Mouse (Mus musculus): ENCODE results near the gene Smc2. TPM values are rescaled to one million over a fixed set of nuclear protein-coding genes. Genes with fewer than 3 reads are reported as not detected.
"Not testable (repeated sequence)": the region's sequence is repeated elsewhere in the genome, so short reads cannot be mapped to it uniquely, and the experiment has no call there.

The Smc2 gene
- polyA plus RNA-seq (2015; fragmentation: Nextera tagmentation; extraction: Ambion mirVana) = 98.9 and 106 TPM in 2 replicates

DNA sequence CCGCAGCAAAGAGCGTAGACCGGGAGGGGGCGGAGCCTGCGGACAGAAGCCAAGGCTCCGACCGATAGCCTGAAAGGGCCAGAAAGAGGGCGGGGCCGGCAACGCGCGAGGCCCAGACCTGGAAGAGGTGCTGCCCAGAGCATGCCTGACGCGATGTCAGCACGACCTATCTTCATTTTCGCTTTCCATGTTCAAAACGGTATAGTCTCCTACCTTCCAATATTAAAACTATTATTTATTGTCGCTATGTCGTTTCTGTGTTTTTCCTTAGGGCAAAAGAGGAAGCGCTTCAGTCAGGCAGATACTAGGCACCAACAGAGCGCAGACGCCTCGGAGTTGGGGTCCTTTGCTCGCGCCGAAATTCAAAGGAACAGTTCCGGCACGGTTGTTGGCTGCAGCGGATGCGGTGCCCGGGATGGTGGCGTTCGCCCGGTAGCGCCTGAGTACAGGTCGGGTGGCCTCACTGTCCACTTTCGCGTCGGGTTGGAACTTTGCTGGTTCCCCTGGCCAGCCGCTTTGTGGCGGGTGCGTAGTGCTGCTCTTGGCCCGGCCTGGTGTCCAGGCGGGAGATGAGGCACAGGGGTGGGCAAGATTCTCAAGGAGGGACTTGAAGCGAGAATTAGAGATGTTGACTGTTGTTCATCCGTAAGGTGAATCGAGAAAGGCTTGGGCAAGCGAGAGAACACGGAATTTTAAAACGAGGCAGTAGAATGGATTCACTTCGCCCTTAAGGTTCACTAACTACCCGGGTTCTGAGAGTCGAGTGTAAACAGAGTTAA is at the start of gene Smc2:
Gene Smc2, plus strand, starts transcription at position 358 of the 779 bp plus-strand sequence.
- Histone ChIP-seq H3K4me3 (ENCODE audit: low read length) (peak within 1 kb of the TSS; percentile 91), H3K9ac (ENCODE audit: low read length) (peak within 1 kb of the TSS; percentile 84), H3K36me3 (ENCODE audit: control insufficient read depth, insufficient read depth) (peaks cover 16% of the 10 kb centered on the region), H3K4me1 (ENCODE audit: control insufficient read depth, insufficient read depth, low read length) (peaks cover 5% of the 10 kb centered on the region), H3K4me2 (ENCODE audit: low read depth, low read length) (peak within 1 kb of the TSS; percentile 63), H3K27me3 (ENCODE audit: control insufficient read depth, insufficient read depth, low read length) (no peaks in the 10 kb centered on the region), H3K9me3 (replicated peaks; ENCODE audit: control insufficient read depth, low read length) (no peaks in the 10 kb centered on the region), H3K27ac (ENCODE audit: low read length) (peak within 1 kb of the TSS; percentile 84)
- ATAC-seq (replicated peaks; ENCODE audit: extremely low read depth, insufficient read depth, low FRiP score) = peak; percentile 99
- under 1% methylated on average over 53 of the region's 53 CpGs for WGBS

DNA sequence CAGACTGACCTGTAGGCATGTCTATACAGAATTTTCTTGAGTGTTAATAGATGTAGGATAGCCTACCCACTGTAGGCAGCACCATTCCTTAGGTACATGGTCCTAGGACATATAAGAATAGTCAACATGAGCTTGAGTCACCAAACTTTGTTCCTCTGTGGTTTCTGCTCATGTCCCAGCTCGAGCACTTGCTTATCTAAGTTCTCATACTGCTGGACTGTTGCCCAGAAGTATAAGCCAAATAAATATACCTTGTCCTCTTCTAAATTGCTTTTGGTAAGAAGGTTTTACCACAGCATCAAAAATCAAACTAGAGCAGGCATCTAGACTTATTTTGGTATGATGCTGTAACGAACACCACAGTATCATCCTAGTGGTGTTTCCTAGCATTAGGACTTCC is 27.5 kb upstream of the Smc2 start:
- 52% methylated on average over 2 of the region's 2 CpGs for WGBS
- no peak overlapping the region for H3K9ac ChIP-seq (ENCODE audit: low read length)
- no peak overlapping the region for H3K4me3 ChIP-seq (ENCODE audit: low read length)
- H3K4me2 ChIP-seq (ENCODE audit: low read depth, low read length) = no peak overlapping the region
- no peaks in the 10 kb centered on the region for H3K4me1 ChIP-seq (ENCODE audit: control insufficient read depth, insufficient read depth, low read length)
- H3K9me3 ChIP-seq (replicated peaks; ENCODE audit: control insufficient read depth, low read length) = no peaks in the 10 kb centered on the region
- no peak overlapping the region for H3K27ac ChIP-seq (ENCODE audit: low read length)
- H3K27me3 ChIP-seq (ENCODE audit: control insufficient read depth, insufficient read depth, low read length) = no peaks in the 10 kb centered on the region
- H3K36me3 ChIP-seq (ENCODE audit: control insufficient read depth, insufficient read depth) = no peaks in the 10 kb centered on the region
- ATAC-seq (replicated peaks; ENCODE audit: extremely low read depth, insufficient read depth, low FRiP score) = no peak

DNA sequence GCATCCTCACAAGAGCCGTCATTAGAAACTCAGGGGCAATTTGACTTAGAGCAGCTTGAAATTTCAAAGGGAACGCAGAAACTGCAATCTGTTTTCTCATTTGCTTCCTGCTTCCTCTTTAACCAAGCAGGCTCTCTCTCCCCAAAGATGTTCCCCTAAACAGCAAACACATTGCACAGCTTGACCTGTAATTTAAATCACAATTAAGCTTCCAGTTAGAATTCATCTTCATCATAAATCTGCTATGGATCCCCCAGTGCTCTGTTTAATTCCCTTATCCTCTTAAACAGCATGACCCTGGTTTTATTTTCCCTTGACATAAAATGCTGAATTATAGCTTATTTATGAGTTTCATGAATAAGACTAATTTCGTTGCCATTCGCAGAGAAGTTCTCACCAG is 15.4 kb upstream of the Smc2 start:
- Histone ChIP-seq H3K4me2 (ENCODE audit: low read depth, low read length) (no peak overlapping the region), H3K9me3 (replicated peaks; ENCODE audit: control insufficient read depth, low read length) (no peaks in the 10 kb centered on the region), H3K27ac (ENCODE audit: low read length) (no peak overlapping the region), H3K4me1 (ENCODE audit: control insufficient read depth, insufficient read depth, low read length) (no peaks in the 10 kb centered on the region), H3K36me3 (ENCODE audit: control insufficient read depth, insufficient read depth) (no peaks in the 10 kb centered on the region), H3K27me3 (ENCODE audit: control insufficient read depth, insufficient read depth, low read length) (no peaks in the 10 kb centered on the region), H3K4me3 (ENCODE audit: low read length) (no peak overlapping the region), H3K9ac (ENCODE audit: low read length) (no peak overlapping the region)
- 65% methylated on average over 4 of the region's 4 CpGs for WGBS
- no peak for ATAC-seq (replicated peaks; ENCODE audit: extremely low read depth, insufficient read depth, low FRiP score)

DNA sequence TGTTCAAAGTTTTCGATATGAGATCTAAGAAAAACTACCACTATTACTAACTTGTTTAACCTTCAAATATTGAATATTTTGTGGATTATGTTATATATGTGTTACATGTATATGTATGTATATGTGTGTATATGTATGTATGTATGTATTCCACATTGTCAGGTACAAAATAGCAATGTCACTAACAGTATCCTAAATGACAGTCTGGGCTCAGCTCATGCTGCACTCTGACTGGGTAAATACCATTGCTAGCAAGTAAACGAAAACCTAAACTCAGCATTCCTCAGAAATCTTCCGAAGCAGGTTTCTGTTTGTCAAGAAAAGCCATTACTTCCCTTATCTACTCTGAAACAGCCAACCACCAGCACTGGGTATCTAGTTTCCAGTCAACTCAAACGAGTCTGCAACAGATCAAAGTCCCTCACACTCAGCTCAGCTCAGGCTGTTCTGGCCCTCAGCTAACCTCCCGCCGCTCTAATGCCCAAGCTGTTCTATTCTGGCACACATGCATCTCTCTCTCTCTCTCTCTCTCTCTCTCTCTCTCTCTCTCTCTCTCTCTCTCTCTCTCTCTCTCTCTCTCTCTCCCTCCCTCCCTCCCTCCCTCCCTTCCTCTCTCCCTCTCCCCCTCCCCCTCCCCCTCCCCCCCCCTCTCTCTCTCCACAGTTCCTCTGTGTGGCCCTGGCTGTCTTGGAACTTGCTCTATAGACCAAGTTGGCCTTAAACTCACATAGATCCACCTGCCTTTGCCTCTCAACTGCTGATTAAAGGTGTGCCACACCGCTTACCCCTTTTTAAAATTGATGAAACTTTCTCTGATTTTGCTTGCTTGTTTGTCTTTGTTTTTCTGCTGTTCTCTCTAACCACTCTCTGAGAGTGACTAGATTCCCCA is 9.5 kb upstream of the Smc2 start:
- Histone ChIP-seq H3K4me1 (ENCODE audit: control insufficient read depth, insufficient read depth, low read length) (no peaks in the 10 kb centered on the region), H3K4me2 (ENCODE audit: low read depth, low read length) (peak overlapping the region; percentile 31), H3K9me3 (replicated peaks; ENCODE audit: control insufficient read depth, low read length) (no peaks in the 10 kb centered on the region), H3K4me3 (ENCODE audit: low read length) (no peak overlapping the region), H3K27ac (ENCODE audit: low read length) (no peak overlapping the region), H3K27me3 (ENCODE audit: control insufficient read depth, insufficient read depth, low read length) (no peaks in the 10 kb centered on the region), H3K9ac (ENCODE audit: low read length) (no peak overlapping the region; the same call in 1 of the 2 replicates), H3K36me3 (ENCODE audit: control insufficient read depth, insufficient read depth) (no peaks in the 10 kb centered on the region)
- peak; percentile 58; the same call in 1 of the 2 replicates for ATAC-seq (replicated peaks; ENCODE audit: extremely low read depth, insufficient read depth, low FRiP score)
- WGBS = 22% methylated on average over 7 of the region's 7 CpGs

DNA sequence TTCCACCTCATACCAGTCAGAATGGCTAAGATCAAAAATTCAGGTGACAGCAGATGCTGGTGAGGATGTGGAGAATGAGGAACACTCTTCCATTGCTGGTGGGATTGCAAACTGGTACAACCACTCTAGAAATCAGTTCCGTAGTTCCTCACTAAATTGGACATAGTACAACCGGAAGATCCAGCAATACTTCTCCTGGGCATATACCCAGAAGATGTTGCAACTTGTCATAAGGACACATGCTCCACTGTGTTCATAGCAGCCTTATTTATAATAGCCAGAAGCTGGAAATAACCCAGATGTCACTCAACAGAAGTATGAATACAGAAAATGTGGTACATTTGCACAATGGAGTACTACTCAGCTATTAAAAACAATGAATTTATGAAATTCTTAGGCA is 3.5 kb upstream of the Smc2 start:
- not testable (repeated sequence) for H3K4me1 ChIP-seq (ENCODE audit: control insufficient read depth, insufficient read depth, low read length); H3K9ac ChIP-seq (ENCODE audit: low read length); H3K4me3 ChIP-seq (ENCODE audit: low read length); H3K27ac ChIP-seq (ENCODE audit: low read length); ATAC-seq (replicated peaks; ENCODE audit: extremely low read depth, insufficient read depth, low FRiP score); H3K27me3 ChIP-seq (ENCODE audit: control insufficient read depth, insufficient read depth, low read length); H3K36me3 ChIP-seq (ENCODE audit: control insufficient read depth, insufficient read depth); H3K9me3 ChIP-seq (replicated peaks; ENCODE audit: control insufficient read depth, low read length); H3K4me2 ChIP-seq (ENCODE audit: low read depth, low read length)
- WGBS = 93% methylated on average over 2 of the region's 2 CpGs

DNA sequence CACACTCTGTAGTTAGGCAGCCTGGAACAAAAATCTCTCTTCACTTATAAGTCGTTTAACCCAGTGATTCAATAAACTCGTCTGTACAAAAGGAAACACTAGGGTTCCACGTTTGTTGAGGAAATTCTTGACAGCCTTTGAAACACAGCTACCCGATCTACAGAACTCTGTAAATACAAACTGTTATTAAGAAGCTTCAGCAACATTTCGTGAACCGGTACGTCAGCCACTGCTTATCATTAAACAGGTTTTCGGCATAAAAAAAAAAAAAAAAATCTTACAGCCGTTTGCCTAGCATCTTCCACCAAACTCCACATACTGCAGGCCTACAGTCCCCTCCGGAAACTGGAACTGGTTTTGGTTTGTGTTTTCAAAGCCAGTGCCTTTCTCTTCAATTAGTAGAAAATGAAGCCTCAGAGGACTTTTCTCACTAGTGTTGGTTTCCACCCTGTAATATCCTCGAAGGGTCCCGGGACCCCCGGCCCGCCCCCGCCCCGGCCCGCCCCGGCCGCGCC is 615 bp upstream of the Smc2 start:
- Histone ChIP-seq H3K27ac (ENCODE audit: low read length) (peak overlapping the region; percentile 84), H3K4me2 (ENCODE audit: low read depth, low read length) (peak overlapping the region; percentile 63), H3K9ac (ENCODE audit: low read length) (peak overlapping the region; percentile 84), H3K9me3 (replicated peaks; ENCODE audit: control insufficient read depth, low read length) (no peaks in the 10 kb centered on the region), H3K4me3 (ENCODE audit: low read length) (peak overlapping the region; percentile 91), H3K4me1 (ENCODE audit: control insufficient read depth, insufficient read depth, low read length) (peaks cover 5% of the 10 kb centered on the region), H3K36me3 (ENCODE audit: control insufficient read depth, insufficient read depth) (peaks cover 13% of the 10 kb centered on the region), H3K27me3 (ENCODE audit: control insufficient read depth, insufficient read depth, low read length) (no peaks in the 10 kb centered on the region)
- WGBS = under 1% methylated on average over 20 of the region's 20 CpGs
- ATAC-seq (replicated peaks; ENCODE audit: extremely low read depth, insufficient read depth, low FRiP score) = peak; percentile 47

DNA sequence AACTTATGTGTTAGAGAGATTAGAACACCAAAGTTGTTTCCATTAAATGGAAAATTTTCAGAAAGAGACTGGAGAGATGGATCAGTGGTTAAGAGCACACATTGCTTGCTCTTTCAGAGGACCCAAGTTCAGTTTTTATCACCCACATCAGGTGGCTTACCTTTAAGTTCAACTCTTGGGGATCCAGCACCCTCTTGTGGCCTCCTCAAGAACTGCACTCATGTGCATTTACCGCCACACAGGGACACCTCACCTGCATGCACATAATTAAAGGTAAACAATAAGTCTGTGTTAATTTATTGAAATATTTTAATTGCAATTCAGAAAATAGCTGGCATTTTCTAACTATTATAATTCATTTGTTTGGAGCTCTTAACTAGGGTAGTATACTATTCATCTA is 20.7 kb downstream of the Smc2 start:
- Histone ChIP-seq H3K9me3 (replicated peaks; ENCODE audit: control insufficient read depth, low read length) (no peaks in the 10 kb centered on the region), H3K27me3 (ENCODE audit: control insufficient read depth, insufficient read depth, low read length) (no peaks in the 10 kb centered on the region), H3K36me3 (ENCODE audit: control insufficient read depth, insufficient read depth) (peaks cover 35% of the 10 kb centered on the region), H3K27ac (ENCODE audit: low read length) (no peak overlapping the region), H3K4me1 (ENCODE audit: control insufficient read depth, insufficient read depth, low read length) (no peaks in the 10 kb centered on the region), H3K9ac (ENCODE audit: low read length) (no peak overlapping the region), H3K4me2 (ENCODE audit: low read depth, low read length) (no peak overlapping the region), H3K4me3 (ENCODE audit: low read length) (no peak overlapping the region)
- WGBS = 97% methylated on average over 1 of the region's 1 CpGs
- ATAC-seq (replicated peaks; ENCODE audit: extremely low read depth, insufficient read depth, low FRiP score) = no peak

DNA sequence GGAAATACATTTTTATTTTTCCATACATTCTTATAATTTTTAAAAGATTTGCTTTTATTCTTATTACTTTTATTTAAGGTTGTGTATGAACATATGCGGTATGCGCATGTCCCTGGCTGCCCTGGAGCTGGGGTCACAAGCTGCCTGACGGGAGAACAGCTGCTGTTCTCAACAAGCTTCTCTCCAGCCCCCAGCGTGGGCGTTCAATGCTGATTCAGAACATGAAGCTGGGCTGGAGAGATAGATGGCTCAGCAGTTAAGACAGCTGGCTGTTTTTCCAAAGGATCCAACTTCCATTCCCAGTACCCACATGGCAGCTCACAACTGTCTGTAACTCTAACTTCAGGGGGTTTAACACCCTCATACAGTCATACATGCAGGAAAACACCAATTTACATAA is 22.3 kb downstream of the Smc2 start:
- no peak for ATAC-seq (replicated peaks; ENCODE audit: extremely low read depth, insufficient read depth, low FRiP score)
- 85% methylated on average over 5 of the region's 5 CpGs for WGBS
- H3K4me3 ChIP-seq (ENCODE audit: low read length) = no peak overlapping the region
- H3K9me3 ChIP-seq (replicated peaks; ENCODE audit: control insufficient read depth, low read length) = no peaks in the 10 kb centered on the region
- peaks cover 32% of the 10 kb centered on the region for H3K36me3 ChIP-seq (ENCODE audit: control insufficient read depth, insufficient read depth)
- no peaks in the 10 kb centered on the region for H3K4me1 ChIP-seq (ENCODE audit: control insufficient read depth, insufficient read depth, low read length)
- H3K27ac ChIP-seq (ENCODE audit: low read length) = no peak overlapping the region
- no peak overlapping the region for H3K4me2 ChIP-seq (ENCODE audit: low read depth, low read length)
- no peaks in the 10 kb centered on the region for H3K27me3 ChIP-seq (ENCODE audit: control insufficient read depth, insufficient read depth, low read length)
- H3K9ac ChIP-seq (ENCODE audit: low read length) = no peak overlapping the region

DNA sequence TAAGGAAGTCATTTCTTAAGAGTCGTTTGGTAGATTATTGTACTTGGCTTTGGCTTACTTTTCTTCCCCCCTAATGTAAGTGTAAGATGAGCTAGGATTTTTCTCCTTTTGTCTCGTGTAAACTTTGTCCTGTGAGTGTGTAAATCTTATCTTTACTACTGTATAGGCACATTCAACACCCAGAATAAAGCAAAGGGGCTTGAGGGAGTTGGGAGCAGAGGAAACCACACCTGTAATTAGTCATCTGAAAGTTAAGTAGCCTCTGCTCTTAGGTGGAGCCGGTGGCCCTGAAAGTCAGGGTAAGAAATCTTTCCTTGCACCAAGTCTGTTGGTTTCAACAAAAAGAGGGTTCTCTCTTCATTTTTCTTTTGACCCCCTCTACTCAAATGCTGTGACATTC is 34.4 kb downstream of the Smc2 start:
- Histone ChIP-seq H3K4me2 (ENCODE audit: low read depth, low read length) (no peak overlapping the region), H3K9ac (ENCODE audit: low read length) (no peak overlapping the region), H3K9me3 (replicated peaks; ENCODE audit: control insufficient read depth, low read length) (no peaks in the 10 kb centered on the region), H3K36me3 (ENCODE audit: control insufficient read depth, insufficient read depth) (peaks cover 30% of the 10 kb centered on the region), H3K27me3 (ENCODE audit: control insufficient read depth, insufficient read depth, low read length) (no peaks in the 10 kb centered on the region), H3K4me1 (ENCODE audit: control insufficient read depth, insufficient read depth, low read length) (no peaks in the 10 kb centered on the region), H3K4me3 (ENCODE audit: low read length) (no peak overlapping the region), H3K27ac (ENCODE audit: low read length) (no peak overlapping the region)
- 69% methylated on average over 3 of the region's 3 CpGs for WGBS
- no peak for ATAC-seq (replicated peaks; ENCODE audit: extremely low read depth, insufficient read depth, low FRiP score)

Measured in heart, embryonic 16.5 days (tissue).